Mouse (Mus musculus) layer of hippocampus, postnatal 14 days (tissue): ENCODE results near the gene Traf3ip1. TPM values are rescaled to one million over a fixed set of nuclear protein-coding genes. Genes with fewer than 3 reads are reported as not detected.
A peak's percentile ranks its signal among the peaks of the same experiment; 100 is the strongest.

Experiments
- DNase-seq, 2 experiments: peaks; one replicate each; pipeline ENCODE4 v3.0.0; 2021 to 2022; ENCODE audit warnings: low spot score in 2 of 2, mixed read lengths in 1 of 2
- total RNA-seq, 2 experiments: library from RNA; stranded (reverse); gene quantifications; 2 replicates each; pipeline ENCODE4 v1.2.3; 2021

Gene Traf3ip1
- total RNA-seq, 2 experiments from 2014 or later = 11.6 to 12.6 TPM

- DNase-seq = no peak
Observed at GRCm38 (mm10) chr1:91533483-91533882, 39.0 kb downstream of the Traf3ip1 start.

GRCm38 (mm10) chr1:91533961-91534723 lies 39.7 kb downstream of the Traf3ip1 start:
- DNase-seq = no peak

GRCm38 (mm10) chr1:91537786-91538569 lies 43.5 kb downstream of the Traf3ip1 start:
- DNase-seq = no peak

GRCm38 (mm10) chr1:91538570-91538929 lies 44.1 kb downstream of the Traf3ip1 start:
- no peak for DNase-seq

- DNase-seq = no peak
Observed at GRCm38 (mm10) chr1:91539246-91539645, 44.8 kb downstream of the Traf3ip1 start.

GRCm38 (mm10) chr1:91539704-91540270 lies 45.3 kb downstream of the Traf3ip1 start:
- peak; percentile 19 to 20 for DNase-seq

- peak; percentile 87 to 95 for DNase-seq
Observed at GRCm38 (mm10) chr1:91540271-91540826, 45.9 kb downstream of the Traf3ip1 start, which contains the start of gene Asb1. TSS of gene Asb1 (plus strand) at chr1:91540544.

- DNase-seq = no peak
Observed at GRCm38 (mm10) chr1:91541042-91541592, 46.7 kb downstream of the Traf3ip1 start.

GRCm38 (mm10) chr1:91543974-91544373 lies 49.5 kb downstream of the Traf3ip1 start:
- DNase-seq = no peak

- DNase-seq = no peak
Observed at GRCm38 (mm10) chr1:91545226-91545625, 50.8 kb downstream of the Traf3ip1 start.

- DNase-seq = no peak
Observed at GRCm38 (mm10) chr1:91547567-91547966, 53.1 kb downstream of the Traf3ip1 start.

- DNase-seq = no peak
Observed at GRCm38 (mm10) chr1:91549073-91549472, 54.6 kb downstream of the Traf3ip1 start.

- DNase-seq = no peak
Observed at GRCm38 (mm10) chr1:91557099-91557498, 62.7 kb downstream of the Traf3ip1 start.

- DNase-seq = no peak
Observed at GRCm38 (mm10) chr1:91561226-91561625, 66.8 kb downstream of the Traf3ip1 start.

- peak; percentile 20 for DNase-seq
Observed at GRCm38 (mm10) chr1:91562977-91563590, 68.6 kb downstream of the Traf3ip1 start.

GRCm38 (mm10) chr1:91564004-91564403 lies 69.6 kb downstream of the Traf3ip1 start:
- DNase-seq = no peak

GRCm38 (mm10) chr1:91564598-91564997 lies 70.2 kb downstream of the Traf3ip1 start:
- no peak for DNase-seq

- DNase-seq = no peak
Observed at GRCm38 (mm10) chr1:91567269-91567668, 72.8 kb downstream of the Traf3ip1 start.

- DNase-seq = no peak
Observed at GRCm38 (mm10) chr1:91572458-91572857, 78.0 kb downstream of the Traf3ip1 start.

- DNase-seq = peak; percentile 53 to 57
Observed at GRCm38 (mm10) chr1:91574208-91574607, 79.8 kb downstream of the Traf3ip1 start.
